Mouse (Mus musculus) heart, embryonic 12.5 days (tissue): ENCODE measurements around the gene Rab40c. TPM values are rescaled to one million over a fixed set of nuclear protein-coding genes. Genes with fewer than 3 reads are reported as not detected.

Experiments used
- ATAC-seq: fragments of 200-750 bp; cut with Nextera tagmentation; 2 replicates; pipeline ENCODE4 v1.8.0; 2017; ENCODE audit warnings: moderate TSS enrichment, moderate library complexity; ENCODE audit not compliant: insufficient number of reproducible peaks, low FRiP score
- H3K27ac ChIP-seq: fragments of 300-500 bp; sonication (generic); 2 replicates; pipeline ENCODE4 v1.5.1; 2016; ENCODE audit warnings: mild to moderate bottlenecking, moderate library complexity; ENCODE audit not compliant: poor library complexity, severe bottlenecking
- H3K27me3 ChIP-seq: fragments of 300-500 bp; sonication (generic); replicated peaks from 2 replicates; pipeline ENCODE4 v1.6.1; 2016; ENCODE audit warnings: mild to moderate bottlenecking, moderate library complexity
- H3K36me3 ChIP-seq: fragments of 300-500 bp; sonication (generic); 2 replicates; pipeline ENCODE4 v1.6.1; 2016; ENCODE audit warnings: mild to moderate bottlenecking, moderate library complexity
- H3K4me1 ChIP-seq: fragments of 300-500 bp; sonication (generic); replicated peaks from 2 replicates; pipeline ENCODE4 v1.6.1; 2016; ENCODE audit warnings: mild to moderate bottlenecking
- H3K4me2 ChIP-seq: fragments of 300-500 bp; sonication (generic); 2 replicates; pipeline ENCODE4 v1.6.1; 2016; ENCODE audit warnings: mild to moderate bottlenecking, moderate library complexity
- H3K4me3 ChIP-seq: fragments of 300-500 bp; sonication (generic); 2 replicates; pipeline ENCODE4 v1.5.1; 2016; ENCODE audit warnings: mild to moderate bottlenecking
- H3K9ac ChIP-seq: fragments of 300-500 bp; sonication (generic); 2 replicates; pipeline ENCODE4 v1.6.1; 2016; ENCODE audit warnings: mild to moderate bottlenecking, moderate library complexity
- H3K9me3 ChIP-seq: fragments of 300-500 bp; sonication (generic); replicated peaks from 2 replicates; pipeline ENCODE4 v1.6.1; 2016; ENCODE audit warnings: mild to moderate bottlenecking, moderate library complexity
- WGBS: fragments of 180-500 bp; shearing (Covaris S2); methylation state at CpG from one replicate; pipeline ENCODE4 v1.1.7; 2016; 5-methylcytosine and 5-hydroxymethylcytosine counted together
- polyA plus RNA-seq: library from polyadenylated mRNA; unstranded; fragments of >200 nt; fragmentation: Nextera tagmentation; extraction: Ambion mirVana; gene quantifications from 2 replicates; pipeline ENCODE4 v1.2.1, GENCODE M21; 2016

The Rab40c gene
- polyA plus RNA-seq, 1 experiment from 2014 or later = 17.1 TPM

GRCm38 (mm10) chr17:25919786-25920642 lies 487 bp upstream of the Rab40c start:
- peak overlapping the region; percentile 96 for H3K27ac ChIP-seq
- H3K27me3 ChIP-seq = no peaks in the 10 kb centered on the region
- H3K4me3 ChIP-seq = peak overlapping the region; percentile 83
- ATAC-seq = peak; percentile 96
- H3K9ac ChIP-seq = peak overlapping the region; percentile 95
- peak overlapping the region; percentile 78 for H3K4me2 ChIP-seq
- no peaks in the 10 kb centered on the region for H3K9me3 ChIP-seq
- H3K4me1 ChIP-seq = peaks cover 28% of the 10 kb centered on the region
- WGBS = under 1% methylated on average over 40 of the region's 40 CpGs
- peaks cover 15% of the 10 kb centered on the region for H3K36me3 ChIP-seq

- ATAC-seq = no peak
- Histone ChIP-seq H3K27me3 (no peaks in the 10 kb centered on the region), H3K4me1 (peaks cover 47% of the 10 kb centered on the region), H3K9me3 (no peaks in the 10 kb centered on the region), H3K36me3 (peaks cover 15% of the 10 kb centered on the region), H3K4me3 (peak overlapping the region; percentile 83), H3K4me2 (peak overlapping the region; percentile 94), H3K9ac (peak overlapping the region; percentile 95), H3K27ac (no peak overlapping the region)
- 71% methylated on average over 9 of the region's 9 CpGs for WGBS
Measured at GRCm38 (mm10) chr17:25918037-25918750, 1.3 kb downstream of the Rab40c start.

- no peak overlapping the region for H3K27ac ChIP-seq
- no peak for ATAC-seq
- no peaks in the 10 kb centered on the region for H3K9me3 ChIP-seq
- peaks cover 51% of the 10 kb centered on the region for H3K4me1 ChIP-seq
- peaks cover 16% of the 10 kb centered on the region for H3K36me3 ChIP-seq
- H3K4me2 ChIP-seq = no peak overlapping the region
- no peak overlapping the region for H3K9ac ChIP-seq
- 77% methylated on average over 8 of the region's 8 CpGs for WGBS
- no peak overlapping the region for H3K4me3 ChIP-seq
- no peaks in the 10 kb centered on the region for H3K27me3 ChIP-seq
Measured at GRCm38 (mm10) chr17:25916931-25917647, 2.4 kb downstream of the Rab40c start.

GRCm38 (mm10) chr17:25914295-25914694 lies 5.2 kb downstream of the Rab40c start:
- H3K4me2 ChIP-seq = no peak overlapping the region
- H3K9me3 ChIP-seq = no peaks in the 10 kb centered on the region
- 56% methylated on average over 4 of the region's 4 CpGs for WGBS
- H3K4me1 ChIP-seq = peaks cover 50% of the 10 kb centered on the region
- peak overlapping the region; percentile 34 for H3K9ac ChIP-seq
- no peak overlapping the region for H3K4me3 ChIP-seq
- H3K27ac ChIP-seq = peak overlapping the region; percentile 36
- no peaks in the 10 kb centered on the region for H3K27me3 ChIP-seq
- peaks cover 29% of the 10 kb centered on the region for H3K36me3 ChIP-seq
- no peak for ATAC-seq

- H3K27ac ChIP-seq = peak overlapping the region; percentile 46; the same call in 1 of the 2 replicates
- H3K4me2 ChIP-seq = peak overlapping the region; percentile 11
- H3K9me3 ChIP-seq = no peaks in the 10 kb centered on the region
- 5% methylated on average over 1 of the region's 1 CpGs for WGBS
- H3K9ac ChIP-seq = peak overlapping the region; percentile 39; the same call in 1 of the 2 replicates
- no peak overlapping the region for H3K4me3 ChIP-seq
- no peaks in the 10 kb centered on the region for H3K27me3 ChIP-seq
- peaks cover 49% of the 10 kb centered on the region for H3K4me1 ChIP-seq
- peaks cover 30% of the 10 kb centered on the region for H3K36me3 ChIP-seq
- no peak for ATAC-seq
Measured at GRCm38 (mm10) chr17:25913877-25914275, 5.7 kb downstream of the Rab40c start.

GRCm38 (mm10) chr17:25913186-25913876 lies 6.2 kb downstream of the Rab40c start:
- H3K9me3 ChIP-seq = no peaks in the 10 kb centered on the region
- H3K36me3 ChIP-seq = peaks cover 30% of the 10 kb centered on the region
- peak overlapping the region; percentile 11 for H3K4me2 ChIP-seq
- peaks cover 44% of the 10 kb centered on the region for H3K4me1 ChIP-seq
- H3K27me3 ChIP-seq = no peaks in the 10 kb centered on the region
- WGBS = 68% methylated on average over 14 of the region's 14 CpGs
- ATAC-seq = no peak
- H3K4me3 ChIP-seq = no peak overlapping the region
- H3K9ac ChIP-seq = 0 out of 2 replicates have a peak overlapping the region, but pooled peaks have one; percentile 39
- H3K27ac ChIP-seq = peak overlapping the region; percentile 46; the same call in 1 of the 2 replicates

GRCm38 (mm10) chr17:25911816-25912215 lies 7.7 kb downstream of the Rab40c start:
- H3K4me1 ChIP-seq = peaks cover 32% of the 10 kb centered on the region
- no peak for ATAC-seq
- H3K9ac ChIP-seq = no peak overlapping the region
- no peak overlapping the region for H3K27ac ChIP-seq
- no peaks in the 10 kb centered on the region for H3K27me3 ChIP-seq
- 80% methylated on average over 4 of the region's 4 CpGs for WGBS
- H3K9me3 ChIP-seq = no peaks in the 10 kb centered on the region
- H3K4me2 ChIP-seq = no peak overlapping the region
- H3K36me3 ChIP-seq = peaks cover 25% of the 10 kb centered on the region
- no peak overlapping the region for H3K4me3 ChIP-seq

GRCm38 (mm10) chr17:25907640-25908039 lies 11.9 kb downstream of the Rab40c start:
- no peaks in the 10 kb centered on the region for H3K27me3 ChIP-seq
- H3K4me3 ChIP-seq = no peak overlapping the region
- H3K4me2 ChIP-seq = no peak overlapping the region
- ATAC-seq = no peak
- no peak overlapping the region for H3K9ac ChIP-seq
- WGBS = 90% methylated on average over 2 of the region's 2 CpGs
- peaks cover 27% of the 10 kb centered on the region for H3K36me3 ChIP-seq
- H3K27ac ChIP-seq = no peak overlapping the region
- peaks cover 7% of the 10 kb centered on the region for H3K4me1 ChIP-seq
- no peaks in the 10 kb centered on the region for H3K9me3 ChIP-seq

- no peak for ATAC-seq
- Histone ChIP-seq H3K27me3 (no peaks in the 10 kb centered on the region), H3K27ac (no peak overlapping the region), H3K4me3 (no peak overlapping the region), H3K4me2 (no peak overlapping the region), H3K9ac (no peak overlapping the region), H3K9me3 (no peaks in the 10 kb centered on the region; the same call in 1 of the 2 replicates), H3K4me1 (no peaks in the 10 kb centered on the region), H3K36me3 (peaks cover 21% of the 10 kb centered on the region)
- WGBS = 86% methylated on average over 3 of the region's 3 CpGs
Measured at GRCm38 (mm10) chr17:25903061-25903460, 16.5 kb downstream of the Rab40c start.

GRCm38 (mm10) chr17:25900193-25900592 lies 19.3 kb downstream of the Rab40c start:
- no peak overlapping the region for H3K27ac ChIP-seq
- H3K4me3 ChIP-seq = no peak overlapping the region
- H3K27me3 ChIP-seq = no peaks in the 10 kb centered on the region
- no peak for ATAC-seq
- peaks cover 10% of the 10 kb centered on the region for H3K36me3 ChIP-seq
- 89% methylated on average over 1 of the region's 1 CpGs for WGBS
- no peaks in the 10 kb centered on the region; the same call in 1 of the 2 replicates for H3K9me3 ChIP-seq
- no peak overlapping the region for H3K4me2 ChIP-seq
- no peak overlapping the region for H3K9ac ChIP-seq
- peaks cover 14% of the 10 kb centered on the region for H3K4me1 ChIP-seq
